Mouse (Mus musculus) midbrain, embryonic 13.5 days (tissue): Measurements from ENCODE around the gene Rpp25l. TPM values are rescaled to one million over a fixed set of nuclear protein-coding genes. Genes with fewer than 3 reads are reported as not detected.
"Not testable (repeated sequence)": the region's sequence is repeated elsewhere in the genome, so short reads cannot be mapped to it uniquely, and the experiment has no call there.

ENCODE experiments used
- ATAC-seq: fragments of 200-750 bp; cut with Nextera tagmentation; 2 replicates; pipeline ENCODE4 v1.8.0; 2017; ENCODE audit warnings: mild to moderate bottlenecking, moderate TSS enrichment, moderate library complexity
- H3K27ac ChIP-seq: fragments of 300-500 bp; sonication (generic); 2 replicates; pipeline ENCODE4 v1.5.1; 2015; ENCODE audit warnings: inconsistent platforms, mild to moderate bottlenecking, moderate library complexity
- H3K27me3 ChIP-seq: fragments of 300-500 bp; sonication (generic); 2 replicates; pipeline ENCODE4 v1.6.1; 2015; ENCODE audit warnings: mild to moderate bottlenecking, inconsistent platforms
- H3K36me3 ChIP-seq: fragments of 300-500 bp; sonication (generic); 2 replicates; pipeline ENCODE4 v1.6.1; 2015; ENCODE audit warnings: mild to moderate bottlenecking, inconsistent platforms
- H3K4me1 ChIP-seq: fragments of 300-500 bp; sonication (generic); replicated peaks from 2 replicates; pipeline ENCODE4 v1.6.1; 2015; ENCODE audit warnings: inconsistent platforms
- H3K4me2 ChIP-seq: fragments of 300-500 bp; sonication (generic); replicated peaks from 2 replicates; pipeline ENCODE4 v1.6.1; 2015; ENCODE audit warnings: moderate library complexity, mild to moderate bottlenecking, inconsistent platforms
- H3K4me3 ChIP-seq: fragments of 300-500 bp; sonication (generic); replicated peaks from 2 replicates; pipeline ENCODE4 v1.5.1; 2015; ENCODE audit warnings: mild to moderate bottlenecking, inconsistent platforms
- H3K9ac ChIP-seq: fragments of 300-500 bp; sonication (generic); replicated peaks from 2 replicates; pipeline ENCODE4 v1.6.1; 2015; ENCODE audit warnings: mild to moderate bottlenecking, inconsistent platforms
- H3K9me3 ChIP-seq: fragments of 300-500 bp; sonication (generic); 2 replicates; pipeline ENCODE4 v1.6.1; 2016; ENCODE audit warnings: mild to moderate bottlenecking, inconsistent platforms
- WGBS: fragments of 180-500 bp; shearing (Covaris S2); methylation state at CpG from one replicate; pipeline ENCODE4 v1.1.7; 2015; 5-methylcytosine and 5-hydroxymethylcytosine counted together
- polyA plus RNA-seq: library from polyadenylated mRNA; unstranded; fragments of >200 nt; fragmentation: Nextera tagmentation; extraction: Ambion mirVana; gene quantifications from 2 replicates; pipeline ENCODE4 v1.2.1, GENCODE M21; 2015

Rpp25l gene
- polyA plus RNA-seq: 63.9 and 67.4 TPM in 2 replicates

GRCm38 (mm10) chr4:41713197-41714067 lies at the start of gene Rpp25l:
Gene Rpp25l (minus strand): TSS chr4:41713534.
- Histone ChIP-seq H3K36me3 (peaks cover 44% of the 10 kb centered on the region), H3K27me3 (no peaks in the 10 kb centered on the region), H3K27ac (peak within 1 kb of the TSS; percentile 70), H3K4me2 (peak within 1 kb of the TSS; percentile 87), H3K4me3 (peak within 1 kb of the TSS; percentile 85), H3K9ac (peak within 1 kb of the TSS; percentile 94), H3K9me3 (no peaks in the 10 kb centered on the region), H3K4me1 (peaks cover 38% of the 10 kb centered on the region)
- WGBS: under 1% methylated on average over 61 of the region's 61 CpGs
- peak; percentile 73 for ATAC-seq

GRCm38 (mm10) chr4:41762688-41763114 lies 49.4 kb upstream of the Rpp25l start:
- H3K27me3 ChIP-seq, H3K4me3 ChIP-seq, H3K4me2 ChIP-seq, H3K9me3 ChIP-seq, H3K27ac ChIP-seq, ATAC-seq, H3K36me3 ChIP-seq: not testable (repeated sequence)
- H3K4me1 ChIP-seq: peaks cover 36% of the 10 kb centered on the region
- 43% methylated on average over 8 of the region's 8 CpGs for WGBS
- H3K9ac ChIP-seq: 0 out of 2 replicates have a peak overlapping the region, but pooled peaks have one; percentile 20

- Histone ChIP-seq H3K27me3 (no peaks in the 10 kb centered on the region), H3K9ac (peak overlapping the region; percentile 41), H3K4me2 (0 out of 2 replicates have a peak overlapping the region, but pooled peaks have one; percentile 9)
These were observed 48.9 kb upstream of the Rpp25l start for GRCm38 (mm10) chr4:41762099-41762687.

GRCm38 (mm10) chr4:41761680-41762079 lies 48.3 kb upstream of the Rpp25l start:
- Histone ChIP-seq H3K27me3 (no peaks in the 10 kb centered on the region), H3K4me1 (peaks cover 37% of the 10 kb centered on the region), H3K9ac (peak overlapping the region; percentile 41; the same call in 1 of the 2 replicates), H3K4me3 (no peak overlapping the region), H3K4me2 (0 out of 2 replicates have a peak overlapping the region, but pooled peaks have one; percentile 62), H3K36me3 (peaks cover 7% of the 10 kb centered on the region), H3K9me3 (no peaks in the 10 kb centered on the region), H3K27ac (0 out of 2 replicates have a peak overlapping the region, but pooled peaks have one; percentile 22)
- ATAC-seq: no peak

More at GRCm38 (mm10) chr4:41762099-41762687, 48.9 kb upstream of the Rpp25l start:
- WGBS: 36% methylated on average over 8 of the region's 8 CpGs
- ATAC-seq: no peak
- 0 out of 2 replicates have a peak overlapping the region, but pooled peaks have one; percentile 22 for H3K27ac ChIP-seq
- H3K9me3 ChIP-seq: no peaks in the 10 kb centered on the region
- H3K36me3 ChIP-seq: peaks cover 7% of the 10 kb centered on the region
- no peak overlapping the region for H3K4me3 ChIP-seq
- H3K4me1 ChIP-seq: peaks cover 36% of the 10 kb centered on the region

GRCm38 (mm10) chr4:41760911-41761310 lies 47.6 kb upstream of the Rpp25l start:
- Histone ChIP-seq H3K36me3 (peaks cover 7% of the 10 kb centered on the region), H3K27ac (peak overlapping the region; percentile 64), H3K4me3 (peak overlapping the region; percentile 39), H3K9me3 (no peaks in the 10 kb centered on the region), H3K9ac (0 out of 2 replicates have a peak overlapping the region, but pooled peaks have one; percentile 73), H3K4me1 (peaks cover 43% of the 10 kb centered on the region), H3K27me3 (no peaks in the 10 kb centered on the region), H3K4me2 (peak overlapping the region; percentile 62)
- peak; percentile 21; the same call in 1 of the 2 replicates for ATAC-seq
- 90% methylated on average over 4 of the region's 4 CpGs for WGBS

- no peaks in the 10 kb centered on the region for H3K27me3 ChIP-seq
- H3K36me3 ChIP-seq: peaks cover 7% of the 10 kb centered on the region
- H3K4me3 ChIP-seq: peak overlapping the region; percentile 39
- H3K4me1 ChIP-seq: peaks cover 43% of the 10 kb centered on the region
- H3K4me2 ChIP-seq: peak overlapping the region; percentile 62
- peak overlapping the region; percentile 64 for H3K27ac ChIP-seq
- no peaks in the 10 kb centered on the region for H3K9me3 ChIP-seq
- peak overlapping the region; percentile 73 for H3K9ac ChIP-seq
- WGBS: under 1% methylated on average over 15 of the region's 15 CpGs
- ATAC-seq: peak; percentile 85
These were observed 47.0 kb upstream of the Rpp25l start for GRCm38 (mm10) chr4:41760288-41760721.

- Histone ChIP-seq H3K4me2 (peak overlapping the region; percentile 62), H3K27ac (0 out of 2 replicates have a peak overlapping the region, but pooled peaks have one; percentile 14), H3K4me1 (peaks cover 48% of the 10 kb centered on the region), H3K27me3 (no peaks in the 10 kb centered on the region), H3K9ac (peak overlapping the region; percentile 73), H3K36me3 (peaks cover 7% of the 10 kb centered on the region), H3K4me3 (peak overlapping the region; percentile 39), H3K9me3 (no peaks in the 10 kb centered on the region)
- ATAC-seq: no peak
- WGBS: 39% methylated on average over 6 of the region's 6 CpGs
These were observed 46.4 kb upstream of the Rpp25l start for GRCm38 (mm10) chr4:41759656-41760287.

- no peaks in the 10 kb centered on the region for H3K9me3 ChIP-seq
- no peak overlapping the region for H3K9ac ChIP-seq
- H3K27ac ChIP-seq: no peak overlapping the region
- no peak overlapping the region for H3K4me2 ChIP-seq
- H3K4me1 ChIP-seq: peaks cover 51% of the 10 kb centered on the region
- no peak overlapping the region for H3K4me3 ChIP-seq
- no peaks in the 10 kb centered on the region for H3K27me3 ChIP-seq
- WGBS: 90% methylated on average over 9 of the region's 9 CpGs
- peaks cover 7% of the 10 kb centered on the region for H3K36me3 ChIP-seq
- no peak for ATAC-seq
These were observed 45.9 kb upstream of the Rpp25l start for GRCm38 (mm10) chr4:41759206-41759605.

- H3K27ac ChIP-seq: no peak overlapping the region
- no peak overlapping the region for H3K9ac ChIP-seq
- peaks cover 7% of the 10 kb centered on the region for H3K36me3 ChIP-seq
- peaks cover 51% of the 10 kb centered on the region for H3K4me1 ChIP-seq
- 89% methylated on average over 4 of the region's 4 CpGs for WGBS
- no peaks in the 10 kb centered on the region for H3K27me3 ChIP-seq
- H3K4me2 ChIP-seq: no peak overlapping the region
- no peak overlapping the region for H3K4me3 ChIP-seq
- no peaks in the 10 kb centered on the region for H3K9me3 ChIP-seq
- no peak for ATAC-seq
These were observed 45.4 kb upstream of the Rpp25l start for GRCm38 (mm10) chr4:41758701-41759100.

- H3K9ac ChIP-seq: no peak overlapping the region
- H3K27me3 ChIP-seq: no peaks in the 10 kb centered on the region
- peaks cover 51% of the 10 kb centered on the region for H3K4me1 ChIP-seq
- H3K9me3 ChIP-seq: no peaks in the 10 kb centered on the region
- no peak for ATAC-seq
- no peak overlapping the region for H3K4me3 ChIP-seq
- WGBS: 87% methylated on average over 11 of the region's 11 CpGs
- no peak overlapping the region for H3K4me2 ChIP-seq
- peaks cover 7% of the 10 kb centered on the region for H3K36me3 ChIP-seq
- no peak overlapping the region for H3K27ac ChIP-seq
These were observed 44.7 kb upstream of the Rpp25l start for GRCm38 (mm10) chr4:41758021-41758420.

GRCm38 (mm10) chr4:41757321-41757720 lies 44.0 kb upstream of the Rpp25l start:
- Histone ChIP-seq H3K9me3 (no peaks in the 10 kb centered on the region), H3K4me1 (peaks cover 45% of the 10 kb centered on the region), H3K4me3 (no peak overlapping the region), H3K27ac (no peak overlapping the region), H3K36me3 (peaks cover 7% of the 10 kb centered on the region), H3K27me3 (no peaks in the 10 kb centered on the region), H3K9ac (no peak overlapping the region; the same call in 1 of the 2 replicates), H3K4me2 (no peak overlapping the region)
- no peak for ATAC-seq
- 91% methylated on average over 13 of the region's 13 CpGs for WGBS
